Mouse (Mus musculus): ENCODE results near the gene Ube2g2.

The Ube2g2 gene

DNA sequence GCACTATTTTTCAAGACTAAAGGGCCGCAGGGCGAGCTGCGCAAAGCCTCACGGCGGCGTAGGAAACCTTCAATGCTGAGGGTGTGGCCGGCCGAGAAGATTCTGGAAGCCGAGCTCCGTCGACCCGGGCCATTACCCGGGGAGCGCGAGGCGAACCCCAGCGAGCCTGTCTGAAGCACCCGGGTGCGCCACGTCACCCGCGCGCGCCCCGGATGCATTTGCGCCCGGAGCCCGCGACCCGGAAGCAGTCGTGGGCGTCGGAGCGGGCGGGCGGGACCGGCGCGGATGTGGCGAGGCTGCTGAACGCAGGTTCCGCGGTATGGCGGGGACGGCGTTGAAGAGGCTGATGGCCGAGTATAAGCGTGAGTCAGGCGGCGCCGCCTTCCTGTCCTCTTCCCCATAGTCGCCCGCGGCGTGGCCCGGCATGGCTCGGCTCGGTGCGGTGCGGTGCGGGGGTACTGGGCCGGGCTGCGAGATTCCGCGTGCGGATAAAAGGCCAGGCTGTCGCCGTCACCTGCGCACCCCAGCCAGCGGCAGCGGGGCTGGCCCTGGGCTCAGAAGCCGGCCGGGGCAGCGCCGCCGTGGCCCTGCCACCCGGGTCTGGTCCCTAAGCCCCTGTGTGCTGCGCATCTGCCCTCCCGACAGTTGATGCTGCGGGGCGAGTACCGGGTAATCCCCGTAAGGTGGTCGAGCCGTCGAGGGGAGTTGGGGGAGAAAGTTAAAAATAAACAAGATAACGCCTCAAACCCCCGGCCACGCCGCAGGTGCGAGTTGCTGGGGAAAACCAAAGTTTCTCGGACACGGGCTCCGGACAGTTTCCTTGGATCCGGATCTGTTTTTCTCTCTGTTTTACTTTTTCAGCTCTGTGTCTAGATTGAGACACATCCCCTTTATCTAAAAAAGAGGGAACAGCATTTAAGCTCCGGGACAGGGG is at the start of gene Ube2g2:
Gene Ube2g2 (plus strand): TSS at position 221 of the 934 bp plus-strand sequence.
- in situ Hi-C loops (cut with MboI; ENCODE audit: low sequenced_read_pairs) = no loop called here

DNA sequence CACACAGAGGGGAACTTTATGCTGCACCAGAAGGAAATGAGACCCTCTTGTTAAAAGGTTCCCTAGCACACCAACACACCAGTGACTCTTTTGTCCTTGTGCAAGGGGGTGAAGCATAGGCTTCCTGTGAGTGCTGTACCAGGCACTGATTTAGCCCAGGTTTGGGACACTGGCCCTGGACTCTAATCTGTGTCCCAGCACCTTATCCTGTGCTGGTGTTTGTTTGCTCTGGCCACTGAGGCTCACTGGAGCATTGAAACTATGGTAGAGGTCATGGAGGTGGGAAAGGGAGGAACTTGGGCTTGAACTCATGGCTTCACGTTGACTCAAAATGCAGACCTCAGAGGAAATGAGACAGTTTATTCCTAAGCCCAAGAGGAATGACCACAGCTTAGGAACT is 48.9 kb upstream of the Ube2g2 start:
- in situ Hi-C loops (cut with MboI; ENCODE audit: low sequenced_read_pairs) = no loop called here

DNA sequence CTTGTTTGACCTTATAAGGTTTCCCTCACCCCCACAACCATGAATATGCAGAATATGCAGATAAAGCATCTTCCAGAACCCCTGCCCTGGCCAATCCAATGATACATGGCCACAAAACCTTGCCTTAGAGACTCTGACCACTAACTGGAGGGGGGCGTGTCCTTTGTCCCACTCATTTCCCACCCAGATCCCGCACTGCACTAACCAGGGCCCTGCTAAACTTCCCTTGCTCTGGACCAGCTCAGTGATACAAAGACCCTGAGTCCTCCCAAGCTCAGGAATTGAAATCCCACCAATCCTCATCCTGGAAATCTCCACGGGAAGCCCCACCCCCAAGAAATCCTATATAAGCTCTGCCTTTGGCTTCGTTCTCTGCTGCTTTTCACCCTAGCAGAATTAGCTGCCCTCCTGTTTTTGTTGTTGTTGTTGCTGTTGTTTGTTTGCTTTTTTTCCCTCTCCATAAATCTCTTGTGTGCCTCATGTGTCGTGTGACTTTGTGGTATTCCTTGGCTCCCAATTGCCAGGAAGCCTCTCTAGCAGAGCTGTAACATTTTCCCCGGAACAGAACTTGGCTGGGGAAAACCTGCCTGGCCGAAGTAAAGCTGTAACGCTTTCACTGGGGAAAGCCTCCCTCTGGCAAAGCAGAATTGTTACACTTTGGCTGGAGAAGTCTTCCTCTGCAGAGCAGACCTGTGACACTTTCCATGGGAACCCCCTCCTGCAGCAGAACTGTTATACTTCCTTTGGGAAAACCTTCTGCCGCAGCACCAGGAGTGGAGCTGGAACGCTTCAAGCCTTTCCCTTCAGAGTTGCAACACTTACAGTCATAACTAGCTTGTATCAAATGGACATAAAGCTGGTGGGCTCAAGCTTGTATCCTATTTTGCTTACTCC is 41.8 kb upstream of the Ube2g2 start:
- in situ Hi-C loops (cut with MboI; ENCODE audit: low sequenced_read_pairs) = no loop called here

DNA sequence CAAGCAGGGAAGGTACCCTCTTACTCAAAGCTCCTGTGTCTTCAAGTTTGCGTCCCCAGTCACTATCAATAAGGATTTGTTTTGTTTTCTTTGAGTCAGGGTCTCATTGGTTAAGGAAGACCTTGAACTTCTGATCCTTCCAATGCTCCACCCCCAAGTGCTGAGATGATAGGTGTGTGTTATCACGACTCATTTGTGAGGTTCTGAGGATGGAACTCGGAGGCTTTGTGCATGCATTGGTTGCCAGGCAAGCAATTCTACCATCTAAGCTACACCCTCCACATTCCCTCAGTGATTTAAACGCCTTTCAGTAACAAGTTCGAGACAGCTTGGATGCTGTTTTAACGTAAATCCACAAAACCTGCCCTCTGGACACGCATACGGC is 41.1 kb upstream of the Ube2g2 start:
- in situ Hi-C loops (cut with MboI; ENCODE audit: low sequenced_read_pairs) = no loop called here

DNA sequence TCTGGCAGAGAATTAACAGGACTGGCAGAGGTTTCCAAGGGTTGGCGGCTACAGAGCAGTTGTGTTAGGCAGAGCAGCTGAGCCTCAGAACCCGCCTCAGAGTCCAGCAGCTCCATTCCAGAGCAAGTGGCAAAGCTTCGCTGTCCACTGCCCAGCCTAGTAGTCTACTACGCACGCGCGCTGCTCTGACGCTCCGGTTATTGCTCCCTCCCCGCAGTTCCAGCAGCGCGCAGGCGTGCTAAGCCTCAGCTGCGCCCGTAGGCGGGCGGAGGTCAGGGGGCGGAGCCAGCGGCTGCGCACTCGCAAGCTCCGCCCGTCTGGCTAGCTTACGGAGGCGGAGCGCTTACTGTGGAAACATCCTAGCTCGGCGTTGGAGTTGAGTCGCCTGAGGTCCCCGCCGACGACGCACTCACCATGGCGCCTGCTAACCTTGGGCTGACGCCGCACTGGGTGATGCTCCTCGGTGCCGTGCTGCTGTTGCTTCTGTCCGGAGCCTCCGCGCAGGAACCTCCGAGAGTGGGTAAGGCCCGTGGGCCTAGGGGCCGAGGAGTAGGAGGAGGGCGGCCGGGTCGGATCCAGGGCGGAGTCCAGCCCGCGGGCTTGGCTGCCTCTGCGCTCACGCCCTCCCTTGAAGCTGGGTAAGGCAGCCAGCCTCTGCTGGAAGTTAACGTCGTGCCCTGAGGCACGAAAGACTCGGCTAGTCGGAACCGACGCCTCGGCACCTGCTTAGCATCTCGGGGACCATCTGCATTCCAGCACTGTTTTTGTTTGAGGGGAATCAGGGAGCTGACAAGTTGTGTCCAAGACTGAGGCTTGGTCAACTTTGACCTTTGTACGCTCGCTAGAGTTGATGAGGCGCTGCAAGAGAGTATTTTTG is 40.4 kb upstream of the Ube2g2 start, which contains the start of gene Pttg1ip:
Gene Pttg1ip (plus strand): TSS at position 313 of the 877 bp plus-strand sequence.
- in situ Hi-C loops (cut with MboI; ENCODE audit: low sequenced_read_pairs) = no loop called here

DNA sequence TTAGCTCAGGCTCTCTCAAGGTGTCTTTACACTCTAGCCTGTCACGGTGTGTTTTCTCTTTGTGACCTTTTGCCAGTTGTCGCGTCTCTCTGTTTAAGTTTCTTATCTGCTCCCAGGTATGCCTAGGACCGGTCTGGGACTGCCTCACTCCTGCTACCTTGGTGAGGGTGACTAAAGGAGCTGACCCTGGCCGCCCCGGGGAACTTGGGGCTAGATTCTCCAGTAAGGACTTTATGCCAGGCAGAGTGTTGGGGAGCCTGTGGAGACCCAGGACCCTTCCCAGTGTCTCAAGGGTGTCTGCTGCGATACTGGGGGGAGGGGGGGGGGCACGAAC is 39.8 kb upstream of the Ube2g2 start:
- in situ Hi-C loops (cut with MboI; ENCODE audit: low sequenced_read_pairs) = no loop called here

DNA sequence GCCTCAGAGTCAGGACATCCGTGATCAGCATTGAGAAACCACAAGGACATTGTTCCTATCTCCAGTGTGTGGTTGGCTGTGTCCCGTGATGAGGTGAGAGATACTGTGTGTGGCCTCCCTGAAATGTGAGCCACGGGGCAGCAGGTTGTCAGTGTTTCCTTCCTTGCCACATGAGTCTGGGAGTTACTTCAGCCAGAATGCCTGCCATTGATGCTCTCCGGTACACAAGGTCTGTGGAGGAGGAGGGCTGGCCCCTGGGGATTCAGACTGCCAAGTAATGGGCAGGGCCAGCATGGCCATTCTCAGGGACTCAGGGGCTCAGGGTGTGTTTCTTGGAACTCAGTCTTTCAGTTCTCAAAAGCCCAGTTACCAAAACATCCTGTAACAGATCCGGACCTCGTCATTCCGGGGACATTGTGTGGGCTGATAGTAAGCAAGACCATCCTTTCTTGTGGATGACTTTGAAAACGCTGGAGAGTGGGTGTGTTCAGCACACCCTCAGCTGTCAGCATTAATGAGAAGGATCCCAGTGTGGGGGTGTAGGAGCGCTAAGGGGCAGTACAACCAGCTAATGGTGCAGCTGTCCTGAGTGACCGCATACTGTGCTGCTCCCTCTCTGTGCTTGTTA is 38.2 kb upstream of the Ube2g2 start:
- in situ Hi-C loops (cut with MboI; ENCODE audit: low sequenced_read_pairs) = no loop called here

DNA sequence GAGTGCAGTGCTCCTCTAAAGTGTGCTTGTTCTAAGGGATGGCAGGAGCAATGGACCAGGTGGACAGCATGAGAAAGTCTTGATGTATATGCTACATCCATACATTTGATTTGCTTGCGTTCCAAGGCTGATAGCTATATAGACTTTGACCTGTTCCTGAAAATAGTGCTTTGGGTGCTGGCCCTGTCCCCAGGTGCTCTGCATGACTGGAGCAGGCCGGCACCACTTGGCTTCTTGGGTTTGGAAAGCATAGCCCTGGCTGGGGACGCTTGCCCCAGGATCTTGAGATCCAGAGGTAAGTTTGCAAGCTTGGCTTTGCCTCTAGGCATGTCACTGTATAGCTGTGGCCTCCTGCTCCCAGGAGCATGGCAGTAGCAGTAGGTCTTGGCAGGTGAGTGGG is 35.4 kb upstream of the Ube2g2 start:
- in situ Hi-C loops (cut with MboI; ENCODE audit: low sequenced_read_pairs) = no loop called here

DNA sequence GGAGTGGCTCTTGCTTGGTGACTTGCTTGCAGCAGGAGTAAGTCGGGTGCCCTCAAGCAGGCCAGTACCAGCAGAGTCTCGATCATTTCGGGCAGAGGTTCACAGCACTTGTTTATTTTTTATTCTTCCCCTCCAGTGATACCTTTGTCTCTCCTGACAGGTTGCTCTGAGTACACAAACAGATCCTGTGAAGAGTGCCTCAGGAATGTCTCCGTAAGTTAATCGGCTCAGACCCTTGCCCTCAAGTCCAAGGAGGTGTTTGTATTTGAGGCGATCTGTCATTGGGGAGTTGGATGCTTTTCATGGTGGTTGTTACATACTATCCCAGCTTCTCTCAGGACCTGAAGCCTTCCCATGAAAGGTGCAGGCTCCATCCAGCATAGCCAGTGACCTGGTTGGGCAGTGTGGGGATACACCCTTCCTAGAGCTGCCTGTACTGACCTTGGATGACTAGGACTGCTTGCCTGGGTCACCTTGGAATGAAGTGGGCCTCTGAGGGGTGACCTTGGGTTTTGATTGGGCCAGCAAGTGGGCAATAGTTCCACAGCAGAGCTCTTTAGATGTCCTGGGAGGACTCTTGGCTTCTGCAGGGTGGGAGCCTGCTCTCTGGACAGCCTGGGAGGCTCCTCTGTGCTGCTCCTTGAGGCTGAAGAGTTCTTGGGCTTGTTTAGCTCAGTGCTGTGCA is 34.8 kb upstream of the Ube2g2 start:
- in situ Hi-C loops (cut with MboI; ENCODE audit: low sequenced_read_pairs) = no loop called here

DNA sequence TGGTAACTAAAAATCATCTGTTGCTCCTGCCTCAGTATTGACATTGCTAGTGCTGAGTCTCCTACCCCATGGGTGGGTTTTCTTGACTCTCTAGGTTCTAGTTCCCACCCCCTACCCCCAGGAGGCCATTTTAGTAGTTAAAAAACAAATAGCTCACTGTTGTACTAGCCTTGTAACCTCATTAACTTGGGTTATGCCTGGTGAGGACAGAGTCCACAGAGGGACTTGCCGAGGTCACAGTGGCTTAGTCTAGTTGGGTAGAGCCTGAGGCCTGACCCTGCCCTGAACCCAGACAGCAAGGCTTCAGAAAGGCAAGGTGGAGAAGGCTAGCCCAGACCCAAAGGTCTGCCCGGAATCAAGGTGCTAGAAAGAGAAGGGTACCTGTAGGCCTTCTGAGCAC is 34.0 kb upstream of the Ube2g2 start:
- in situ Hi-C loops (cut with MboI; ENCODE audit: low sequenced_read_pairs) = no loop called here

DNA sequence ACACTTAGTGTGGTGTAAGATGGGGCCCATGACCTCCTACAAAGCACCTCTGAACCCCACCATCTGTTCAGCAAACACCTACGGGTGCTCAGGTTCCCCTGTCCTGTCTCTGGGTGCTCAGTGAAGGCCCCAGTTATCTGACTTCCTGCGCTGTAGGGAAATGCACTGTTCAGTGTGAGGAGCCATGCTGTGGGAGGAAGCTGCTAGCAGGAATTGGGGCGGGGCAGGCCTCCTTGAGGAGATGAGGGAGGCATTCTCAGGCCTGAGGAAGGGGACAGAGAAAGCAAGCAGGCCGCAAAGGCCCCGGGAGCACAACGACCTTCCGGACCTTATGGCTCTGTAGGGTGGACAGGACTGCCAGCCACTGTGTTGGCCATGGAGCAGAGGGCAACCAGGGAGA is 33.0 kb upstream of the Ube2g2 start:
- in situ Hi-C loops (cut with MboI; ENCODE audit: low sequenced_read_pairs) = no loop called here

DNA sequence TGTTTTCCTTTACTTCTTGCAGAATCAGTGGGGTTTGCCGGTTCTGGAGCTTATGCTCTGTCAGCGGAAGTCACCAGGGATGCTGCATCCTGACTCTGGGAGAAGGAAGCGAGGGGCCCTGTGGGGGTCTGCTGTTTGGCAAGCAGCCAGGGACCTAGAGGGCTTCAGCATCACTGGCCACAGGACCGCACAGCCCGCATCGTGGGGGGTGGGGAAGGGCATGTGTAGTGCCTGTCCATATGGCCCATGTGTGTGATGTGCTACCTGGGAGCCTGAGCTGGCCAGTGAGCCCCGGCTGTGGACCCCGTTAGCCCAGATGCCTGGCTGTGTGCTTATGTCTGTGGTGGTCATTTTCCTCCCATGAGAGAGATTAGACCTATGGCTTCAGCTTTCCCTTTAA is 32.3 kb upstream of the Ube2g2 start:
- in situ Hi-C loops (cut with MboI; ENCODE audit: low sequenced_read_pairs) = no loop called here

DNA sequence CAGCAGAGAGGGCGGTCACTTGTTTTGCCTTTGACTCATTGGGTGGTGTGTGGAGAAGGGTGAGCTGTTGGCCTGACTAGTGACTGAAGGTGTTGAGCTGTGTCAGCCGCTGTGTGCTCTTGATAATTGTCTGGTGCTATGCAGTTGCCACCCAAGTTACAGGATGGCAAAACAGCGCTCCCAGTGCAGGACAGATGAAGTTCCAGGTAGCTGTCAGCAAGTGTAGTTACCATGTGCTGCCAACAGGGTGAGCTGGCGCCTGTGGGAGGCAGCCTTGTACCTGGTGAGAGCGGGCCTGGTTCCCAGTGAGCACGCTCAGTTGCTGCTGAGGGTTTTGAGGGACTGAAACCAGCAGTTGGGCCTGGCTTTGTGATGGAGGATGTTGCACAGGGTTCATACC is 31.3 kb upstream of the Ube2g2 start:
- in situ Hi-C loops (cut with MboI; ENCODE audit: low sequenced_read_pairs) = no loop called here

DNA sequence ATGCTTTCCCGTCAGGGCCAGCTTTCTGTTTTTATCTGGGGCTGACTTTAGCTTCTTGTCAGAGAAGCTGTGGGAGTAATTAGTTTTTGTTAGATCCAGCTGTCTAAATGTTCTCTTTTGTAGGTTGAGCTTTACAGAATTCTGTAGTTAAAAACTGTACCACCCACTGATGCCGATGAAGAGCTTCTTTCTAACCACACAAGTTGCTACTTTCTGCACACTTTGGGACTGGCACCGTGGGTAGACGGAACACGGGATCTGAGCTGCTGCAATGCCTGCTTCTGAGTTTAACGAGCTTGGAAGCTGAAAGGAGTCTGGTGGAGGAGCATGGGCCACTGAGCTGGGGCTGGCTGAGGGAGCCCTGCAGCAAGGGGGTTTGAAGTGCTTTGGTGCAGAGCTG is 30.5 kb upstream of the Ube2g2 start:
- in situ Hi-C loops (cut with MboI; ENCODE audit: low sequenced_read_pairs) = no loop called here

DNA sequence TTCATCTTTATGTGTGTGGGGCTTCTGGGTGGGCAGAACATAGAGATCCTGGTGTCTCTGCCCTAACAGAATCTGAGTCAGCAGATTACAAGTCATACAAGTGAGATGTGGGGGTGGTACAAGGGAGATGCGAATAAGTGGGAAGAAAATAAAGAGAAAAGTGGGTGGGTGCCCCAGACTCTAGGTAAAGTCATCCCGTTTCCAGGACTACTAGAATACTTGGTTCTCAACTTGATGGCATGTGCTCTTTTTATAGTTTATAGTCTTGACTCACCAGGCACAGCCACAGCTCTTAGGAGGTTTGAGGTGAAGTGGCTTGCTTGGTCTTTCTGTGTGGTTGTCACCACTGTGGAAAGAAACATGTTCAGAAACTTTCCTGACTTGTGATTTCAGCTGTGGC is 26.0 kb upstream of the Ube2g2 start:
- in situ Hi-C loops (cut with MboI; ENCODE audit: low sequenced_read_pairs) = no loop called here

DNA sequence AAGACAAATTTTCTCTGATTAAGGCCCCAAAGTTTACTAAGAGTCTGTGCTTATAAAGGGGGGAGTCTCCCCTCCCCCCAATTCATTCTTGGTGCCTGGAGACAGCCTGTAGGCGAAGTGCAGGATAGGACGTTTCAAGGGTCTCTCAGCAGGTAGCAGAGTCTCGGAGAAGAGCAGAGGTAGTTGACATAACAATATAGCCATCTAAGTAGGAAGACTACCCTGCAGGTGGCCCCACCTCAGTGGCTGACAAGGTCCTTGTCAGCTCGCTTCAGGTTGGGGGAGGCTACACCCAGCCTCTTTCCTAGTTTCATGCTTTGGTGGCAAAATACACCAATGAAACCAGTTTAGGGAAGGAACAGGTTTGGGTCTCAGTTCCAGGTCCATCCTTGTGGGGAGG is 19.1 kb upstream of the Ube2g2 start:
- in situ Hi-C loops (cut with MboI; ENCODE audit: low sequenced_read_pairs) = no loop called here

DNA sequence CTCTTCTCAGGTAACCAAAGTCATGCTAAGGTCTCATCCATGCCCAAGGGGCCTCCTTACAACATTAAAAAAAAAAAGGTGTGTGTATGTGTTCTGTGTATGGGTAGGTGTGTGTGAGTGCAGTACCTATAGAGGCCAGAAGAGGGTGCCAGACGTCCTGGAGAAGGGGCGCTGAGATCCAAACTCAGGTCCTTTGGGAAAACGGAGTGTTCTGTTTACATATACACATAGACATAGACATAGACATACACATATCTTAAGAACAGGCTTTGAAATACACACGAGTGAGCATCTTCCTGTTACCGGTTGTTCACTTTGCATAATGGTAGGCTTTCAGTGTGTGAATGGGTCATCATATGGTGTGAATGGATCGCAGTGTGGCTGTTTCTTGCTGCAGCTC is 18.0 kb upstream of the Ube2g2 start:
- in situ Hi-C loops (cut with MboI; ENCODE audit: low sequenced_read_pairs) = no loop called here

DNA sequence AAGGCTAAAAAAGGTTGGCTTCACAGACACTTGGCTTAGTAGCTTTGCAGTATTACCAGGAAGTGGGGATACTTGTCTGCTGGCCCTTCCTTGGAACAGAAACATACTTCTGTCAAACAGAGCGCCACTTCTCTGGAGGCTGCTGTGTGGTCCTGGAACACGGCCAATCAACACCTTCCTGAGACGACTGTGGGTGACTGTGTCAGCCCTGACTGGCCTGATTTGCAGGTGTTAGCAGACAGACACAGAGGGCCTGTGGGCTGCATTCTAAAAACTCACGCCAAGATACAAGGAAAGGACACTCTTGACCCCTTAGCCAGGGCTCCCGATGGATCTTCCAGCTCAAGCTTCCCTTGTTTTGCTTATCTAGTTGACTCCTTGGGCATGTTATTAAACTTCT is 17.1 kb upstream of the Ube2g2 start:
- in situ Hi-C loops (cut with MboI; ENCODE audit: low sequenced_read_pairs) = no loop called here

DNA sequence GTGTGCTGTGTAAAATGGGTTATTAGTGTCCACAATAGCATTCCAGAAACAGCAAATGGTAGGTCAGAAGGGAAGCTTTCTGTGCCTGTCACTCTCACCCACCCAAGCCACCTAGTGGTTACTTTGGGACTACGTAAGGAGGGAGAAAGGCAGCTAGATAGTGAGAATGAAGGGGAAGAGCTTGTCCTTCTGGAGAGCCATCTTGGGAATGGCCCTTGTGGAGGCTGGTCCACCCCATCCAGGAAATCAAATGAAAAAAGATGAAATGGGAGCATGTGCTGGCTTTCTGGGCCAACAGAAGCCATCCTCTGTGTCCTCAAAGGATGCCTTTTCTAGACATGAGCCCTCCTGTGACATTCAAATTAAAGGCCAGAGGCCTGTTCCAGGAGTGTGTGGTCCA is 16.7 kb upstream of the Ube2g2 start:
- in situ Hi-C loops (cut with MboI; ENCODE audit: low sequenced_read_pairs) = no loop called here

Data from CH12F3 (cell line).